Mouse (Mus musculus): ENCODE results near the gene Rpl27. TPM values are rescaled to one million over a fixed set of nuclear protein-coding genes. Genes with fewer than 3 reads are reported as not detected.
"Not testable (repeated sequence)": the region's sequence is repeated elsewhere in the genome, so short reads cannot be mapped to it uniquely, and the experiment has no call there.

Gene Rpl27
- total RNA-seq, 2 experiments from 2014 or later = 108 to 239 TPM

- ATAC-seq (replicated peaks; ENCODE audit: low FRiP score, poor library complexity, severe bottlenecking) = no peak
Measured at GRCm38 (mm10) chr11:101446319-101446718, 4.2 kb downstream of the Rpl27 start.

- ATAC-seq (replicated peaks; ENCODE audit: low FRiP score, poor library complexity, severe bottlenecking) = not testable (repeated sequence)
Measured at GRCm38 (mm10) chr11:101446860-101447259, 4.8 kb downstream of the Rpl27 start.

- ATAC-seq (replicated peaks; ENCODE audit: low FRiP score, poor library complexity, severe bottlenecking) = no peak
Measured at GRCm38 (mm10) chr11:101447786-101448185, 5.7 kb downstream of the Rpl27 start.

- peak; percentile 95 for ATAC-seq (replicated peaks; ENCODE audit: low FRiP score, poor library complexity, severe bottlenecking)
Measured at GRCm38 (mm10) chr11:101448274-101448746, 6.2 kb downstream of the Rpl27 start, which contains the start of gene Ifi35. TSS of gene Ifi35 (plus strand) at chr11:101448407.

GRCm38 (mm10) chr11:101448899-101449298 is 6.8 kb downstream of the Rpl27 start:
- ATAC-seq (replicated peaks; ENCODE audit: low FRiP score, poor library complexity, severe bottlenecking) = peak; percentile 77

- not testable (repeated sequence) for ATAC-seq (replicated peaks; ENCODE audit: low FRiP score, poor library complexity, severe bottlenecking)
Measured at GRCm38 (mm10) chr11:101449596-101449995, 7.5 kb downstream of the Rpl27 start.

- 0 out of 2 replicates have a peak, but pooled peaks have one; percentile 36 for ATAC-seq (replicated peaks; ENCODE audit: low FRiP score, poor library complexity, severe bottlenecking)
Measured at GRCm38 (mm10) chr11:101450394-101450793, 8.3 kb downstream of the Rpl27 start.

GRCm38 (mm10) chr11:101451536-101451935 is 9.4 kb downstream of the Rpl27 start:
- no peak for ATAC-seq (replicated peaks; ENCODE audit: low FRiP score, poor library complexity, severe bottlenecking)

GRCm38 (mm10) chr11:101452093-101452774 is 10.1 kb downstream of the Rpl27 start:
- no peak for ATAC-seq (replicated peaks; ENCODE audit: low FRiP score, poor library complexity, severe bottlenecking)

- ATAC-seq (replicated peaks; ENCODE audit: low FRiP score, poor library complexity, severe bottlenecking) = no peak
Measured at GRCm38 (mm10) chr11:101454702-101455101, 12.6 kb downstream of the Rpl27 start.

GRCm38 (mm10) chr11:101455627-101456026 is 13.5 kb downstream of the Rpl27 start:
- ATAC-seq (replicated peaks; ENCODE audit: low FRiP score, poor library complexity, severe bottlenecking) = no peak

GRCm38 (mm10) chr11:101457631-101458030 is 15.5 kb downstream of the Rpl27 start:
- ATAC-seq (replicated peaks; ENCODE audit: low FRiP score, poor library complexity, severe bottlenecking) = no peak

GRCm38 (mm10) chr11:101458217-101458616 is 16.1 kb downstream of the Rpl27 start:
- no peak for ATAC-seq (replicated peaks; ENCODE audit: low FRiP score, poor library complexity, severe bottlenecking)

- ATAC-seq (replicated peaks; ENCODE audit: low FRiP score, poor library complexity, severe bottlenecking) = no peak
Measured at GRCm38 (mm10) chr11:101459716-101460115, 17.6 kb downstream of the Rpl27 start.

- ATAC-seq (replicated peaks; ENCODE audit: low FRiP score, poor library complexity, severe bottlenecking) = no peak
Measured at GRCm38 (mm10) chr11:101460321-101460720, 18.2 kb downstream of the Rpl27 start.

- no peak for ATAC-seq (replicated peaks; ENCODE audit: low FRiP score, poor library complexity, severe bottlenecking)
Measured at GRCm38 (mm10) chr11:101462141-101462540, 20.0 kb downstream of the Rpl27 start.

- ATAC-seq (replicated peaks; ENCODE audit: low FRiP score, poor library complexity, severe bottlenecking) = no peak
Measured at GRCm38 (mm10) chr11:101462583-101463440, 20.7 kb downstream of the Rpl27 start.

GRCm38 (mm10) chr11:101464211-101465100 is 22.4 kb downstream of the Rpl27 start, which contains the start of gene Rnd2:
TSS of gene Rnd2 (plus strand) at chr11:101464999.
- no peak for ATAC-seq (replicated peaks; ENCODE audit: low FRiP score, poor library complexity, severe bottlenecking)

GRCm38 (mm10) chr11:101465101-101465868 is 23.2 kb downstream of the Rpl27 start:
- ATAC-seq (replicated peaks; ENCODE audit: low FRiP score, poor library complexity, severe bottlenecking) = no peak

Measured in erythroblast, adult 5-6 weeks (primary cell).